Mouse (Mus musculus) lung, adult 2 months (tissue): ENCODE data around the gene Kcnma1. TPM values are rescaled to one million over a fixed set of nuclear protein-coding genes. Genes with fewer than 3 reads are reported as not detected.

Experiments used
- DNase-seq: peaks from one replicate; pipeline ENCODE4 v3.0.0; 2022
- H3K4me1 ChIP-seq: fragments of 200-500 bp; 2 replicates; pipeline ENCODE4 v1.6.1; 2011; ENCODE audit warnings: low read length; ENCODE audit not compliant: control insufficient read depth, insufficient read depth
- H3K4me3 ChIP-seq: fragments of 200-500 bp; replicated peaks from 2 replicates; pipeline ENCODE3; 2011; ENCODE audit warnings: low read depth, mild to moderate bottlenecking, control low read depth, low read length; ENCODE audit errors: extremely low read depth
- CTCF ChIP-seq: fragments of 200-500 bp; IDR thresholded peaks from 2 replicates; pipeline ENCODE4 v1.5.1; 2011; ENCODE audit warnings: mild to moderate bottlenecking, low read length, control low read depth; ENCODE audit not compliant: insufficient read depth
- POLR2A ChIP-seq: fragments of 200-500 bp; IDR thresholded peaks from 2 replicates; pipeline ENCODE4 v1.6.1; 2011; ENCODE audit warnings: low read depth, mild to moderate bottlenecking, control low read depth, low read length, borderline replicate concordance; ENCODE audit errors: extremely low read depth
- WGBS: fragments of 180-500 bp; shearing (Covaris S2); methylation state at CpG from one replicate; pipeline ENCODE4 v1.1.7; 2018; 5-methylcytosine and 5-hydroxymethylcytosine counted together
- polyA plus RNA-seq: library from polyadenylated mRNA; depleted of rRNA; stranded (reverse); fragments of >200 nt; gene quantifications from 2 replicates; pipeline ENCODE4 v1.2.3, GENCODE M21; 2012

Kcnma1 gene
- polyA plus RNA-seq, 1 experiment = 1.6 TPM

DNA sequence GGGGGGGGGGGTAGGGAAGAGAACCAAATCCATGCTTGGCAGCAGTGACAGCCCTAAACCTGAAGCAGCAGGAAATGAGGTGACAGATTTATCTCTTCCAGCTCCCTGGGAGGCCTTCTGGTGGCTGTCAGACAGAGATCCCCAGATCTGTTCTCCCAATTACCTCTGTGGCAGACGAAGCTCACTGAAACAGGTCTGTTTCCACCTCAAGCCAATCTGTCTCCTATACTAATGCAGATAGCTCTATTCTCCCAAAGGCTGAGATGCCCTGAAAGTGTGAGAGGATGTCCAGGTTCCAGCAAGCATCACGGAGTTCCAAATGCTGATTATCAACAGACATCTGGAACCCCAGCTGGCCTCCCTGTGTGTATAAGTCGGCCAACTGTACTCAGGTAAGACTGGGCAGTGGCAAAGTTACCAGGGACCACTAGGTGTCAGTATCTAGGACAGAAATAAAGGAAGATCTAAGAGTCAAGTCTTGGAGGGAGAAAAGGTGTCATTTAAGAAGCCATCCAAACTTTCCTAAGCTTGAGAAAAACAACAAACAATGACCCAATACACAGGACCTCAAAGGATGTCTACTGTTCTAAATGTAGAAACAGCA, 329.7 kb downstream of the Kcnma1 start:
- Histone ChIP-seq H3K4me1 (no peaks in the 10 kb centered on the region), H3K4me3 (no peak overlapping the region)
- 34% methylated on average over 3 of the region's 3 CpGs for WGBS
- no peak for TF ChIP-seq POLR2A
- TF ChIP-seq CTCF = no peak
- no peak for DNase-seq

DNA sequence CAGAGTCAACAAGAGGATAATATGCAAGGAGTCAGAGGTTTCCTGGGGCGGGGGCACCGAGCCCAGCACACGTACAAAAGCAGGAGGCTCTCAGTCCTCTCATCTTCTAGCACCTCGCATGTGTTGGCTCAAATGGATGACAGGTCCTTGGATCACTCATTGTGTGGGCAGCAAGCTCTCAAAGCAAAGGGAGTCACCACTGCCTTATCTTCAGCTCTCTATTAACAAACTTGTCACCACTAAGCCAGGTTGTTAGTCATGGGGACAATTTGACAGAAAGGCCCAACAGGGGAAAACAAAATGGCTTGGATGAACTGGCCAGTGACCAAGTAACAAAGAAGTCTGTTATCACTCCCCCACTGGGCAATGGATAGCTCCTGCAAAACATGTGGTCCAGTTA, 331.5 kb downstream of the Kcnma1 start:
- H3K4me3 ChIP-seq = no peak overlapping the region
- no peaks in the 10 kb centered on the region for H3K4me1 ChIP-seq
- no peak for TF ChIP-seq POLR2A
- no peak for TF ChIP-seq CTCF
- DNase-seq = no peak
- WGBS = 50% methylated on average over 4 of the region's 4 CpGs

DNA sequence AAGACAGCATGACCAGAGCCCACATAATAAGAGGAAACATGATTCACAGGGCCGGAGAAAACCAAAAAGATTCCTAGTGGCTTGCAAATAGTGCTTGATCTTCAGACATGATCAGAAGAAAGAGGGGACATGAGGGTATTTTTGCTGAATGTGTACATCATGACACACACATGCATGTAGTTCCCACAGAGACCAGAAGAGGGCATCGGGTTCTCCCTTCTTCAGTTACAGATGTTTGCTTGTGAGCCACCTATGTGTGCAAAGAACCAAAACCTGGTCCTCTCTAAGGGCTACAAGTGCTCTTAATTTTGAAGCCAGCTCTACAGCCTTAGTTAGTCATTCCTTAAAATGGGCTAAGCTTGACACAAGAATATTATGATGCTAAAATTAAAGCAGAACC, 334.9 kb downstream of the Kcnma1 start:
- Histone ChIP-seq H3K4me1 (no peaks in the 10 kb centered on the region), H3K4me3 (no peak overlapping the region)
- no peak for DNase-seq
- TF ChIP-seq POLR2A (no peak), CTCF (no peak)
- WGBS = 57% methylated on average over 2 of the region's 2 CpGs

DNA sequence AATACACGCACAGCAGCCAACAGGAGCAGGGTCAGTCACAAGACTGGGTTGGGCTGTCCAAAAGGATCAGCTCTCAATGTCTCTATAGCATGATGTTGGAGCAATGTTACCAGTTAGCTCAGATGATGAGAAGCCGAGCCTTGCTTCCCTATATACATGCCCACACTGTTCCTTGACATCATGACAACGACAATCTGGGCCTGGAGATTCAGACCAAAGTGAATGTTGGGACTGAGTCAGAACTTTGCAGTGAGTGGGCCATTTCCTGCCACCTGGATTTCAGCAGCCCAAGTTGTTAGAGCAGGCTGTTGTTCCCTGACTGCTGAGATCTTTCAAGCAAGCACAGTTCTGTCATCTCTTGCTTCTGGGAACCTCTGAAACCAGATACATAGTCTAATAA, 347.9 kb downstream of the Kcnma1 start:
- no peak for DNase-seq
- 83% methylated on average over 3 of the region's 3 CpGs for WGBS
- H3K4me1 ChIP-seq = no peaks in the 10 kb centered on the region
- no peak overlapping the region for H3K4me3 ChIP-seq
- TF ChIP-seq CTCF (no peak), POLR2A (no peak)

DNA sequence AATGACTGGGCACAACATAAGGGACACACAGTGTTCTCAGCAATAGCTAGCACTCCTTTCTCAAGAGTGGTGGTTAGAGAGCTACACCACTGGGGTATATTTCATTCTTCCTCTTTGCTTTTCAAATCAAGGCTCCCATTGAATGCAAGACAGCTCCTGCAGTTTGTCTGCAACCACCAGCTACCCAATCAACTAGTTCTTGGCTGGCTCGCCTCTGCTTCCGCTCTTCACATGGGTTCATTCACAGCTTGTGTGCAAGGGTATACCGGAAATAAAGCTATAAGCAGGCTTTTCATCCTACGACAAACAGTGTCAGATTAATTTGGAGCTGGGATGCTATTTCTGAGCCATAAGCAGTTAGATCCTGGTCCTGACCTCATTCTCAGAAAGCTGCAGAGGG, 362.6 kb downstream of the Kcnma1 start:
- Histone ChIP-seq H3K4me3 (no peak overlapping the region), H3K4me1 (no peaks in the 10 kb centered on the region)
- WGBS = 62% methylated on average over 4 of the region's 4 CpGs
- no peak for DNase-seq
- no peak for TF ChIP-seq CTCF
- no peak for TF ChIP-seq POLR2A

DNA sequence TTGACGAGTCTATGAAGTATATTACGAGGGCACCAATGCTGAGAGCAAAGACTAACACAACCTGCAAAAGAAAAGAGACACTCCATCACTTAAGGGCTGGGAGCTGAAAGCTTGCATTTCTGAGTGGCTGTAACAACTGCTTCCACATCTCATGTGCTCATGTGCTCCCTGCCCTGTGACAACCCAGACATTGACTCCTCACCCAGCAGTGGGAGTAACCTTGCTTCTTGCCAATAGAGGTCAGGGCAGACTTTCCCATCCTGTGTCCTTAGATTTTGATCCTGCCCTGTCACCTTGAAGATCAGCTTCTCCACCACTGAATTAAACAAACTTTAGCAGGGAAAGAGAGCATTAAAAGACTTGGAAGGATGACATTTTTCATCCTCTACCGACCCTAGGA, 364.2 kb downstream of the Kcnma1 start:
- 85% methylated on average over 3 of the region's 3 CpGs for WGBS
- DNase-seq = no peak

DNA sequence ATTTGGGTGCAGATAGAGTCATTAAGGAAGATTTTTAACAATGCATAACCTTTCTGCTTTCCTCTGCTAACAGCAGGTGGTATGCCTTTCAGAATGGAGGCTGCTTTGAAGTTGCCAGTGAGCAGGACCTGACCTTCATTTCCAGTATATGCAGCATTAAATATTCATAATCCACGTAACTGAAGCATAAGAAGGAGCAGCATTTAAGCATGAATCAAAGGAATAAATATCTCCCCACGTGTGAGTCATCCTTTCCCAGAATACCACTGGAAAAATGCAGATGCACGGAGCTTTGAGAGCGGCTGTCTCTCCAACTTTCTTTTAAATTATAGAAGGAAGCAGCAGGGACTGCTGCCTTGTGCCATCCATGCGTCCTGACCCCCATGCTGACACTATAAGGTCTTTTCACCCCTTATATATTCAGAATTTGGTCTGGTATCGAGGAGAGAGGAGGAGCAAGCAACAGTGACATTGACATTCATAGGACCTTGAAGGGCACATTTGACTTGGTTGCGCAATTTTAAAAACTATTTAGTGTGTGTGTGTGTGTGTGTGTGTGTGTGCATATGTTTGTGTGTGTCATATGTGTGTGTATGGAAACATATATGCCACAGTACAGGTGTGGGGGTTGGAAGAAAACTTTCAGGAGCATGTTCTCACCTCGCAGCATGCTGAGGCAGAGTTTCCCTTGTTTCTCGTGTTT, 368.8 kb downstream of the Kcnma1 start:
- DNase-seq = no peak
- WGBS = 71% methylated on average over 9 of the region's 9 CpGs
- Histone ChIP-seq H3K4me1 (no peaks in the 10 kb centered on the region), H3K4me3 (no peak overlapping the region)
- TF ChIP-seq CTCF (no peak), POLR2A (no peak)

More for the DNA sequence above, 364.2 kb downstream of the Kcnma1 start:
- Histone ChIP-seq H3K4me3 (no peak overlapping the region), H3K4me1 (no peaks in the 10 kb centered on the region)
- no peak for TF ChIP-seq POLR2A

DNA sequence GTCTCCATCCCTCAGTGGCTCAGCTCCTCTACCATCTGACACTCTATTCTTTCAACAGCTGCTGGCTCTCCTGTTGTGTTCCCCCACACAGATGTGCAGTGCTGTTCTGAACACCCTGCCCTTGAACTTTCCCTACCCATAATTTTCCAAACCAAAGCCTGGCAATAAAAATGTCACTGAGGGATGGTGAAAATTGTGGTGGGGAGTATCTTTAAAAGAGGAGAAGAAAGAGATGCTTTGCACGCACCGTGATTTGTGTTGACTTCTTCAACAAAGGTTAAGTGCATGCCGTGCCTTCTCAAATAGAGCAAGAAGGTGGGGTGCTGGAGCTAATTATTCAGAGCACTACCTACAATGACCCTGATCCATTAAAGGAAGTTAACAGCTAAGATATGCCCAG, 371.1 kb downstream of the Kcnma1 start:
- Histone ChIP-seq H3K4me3 (no peak overlapping the region), H3K4me1 (no peaks in the 10 kb centered on the region)
- TF ChIP-seq POLR2A (no peak), CTCF (no peak)
- 69% methylated on average over 3 of the region's 3 CpGs for WGBS
- no peak for DNase-seq

DNA sequence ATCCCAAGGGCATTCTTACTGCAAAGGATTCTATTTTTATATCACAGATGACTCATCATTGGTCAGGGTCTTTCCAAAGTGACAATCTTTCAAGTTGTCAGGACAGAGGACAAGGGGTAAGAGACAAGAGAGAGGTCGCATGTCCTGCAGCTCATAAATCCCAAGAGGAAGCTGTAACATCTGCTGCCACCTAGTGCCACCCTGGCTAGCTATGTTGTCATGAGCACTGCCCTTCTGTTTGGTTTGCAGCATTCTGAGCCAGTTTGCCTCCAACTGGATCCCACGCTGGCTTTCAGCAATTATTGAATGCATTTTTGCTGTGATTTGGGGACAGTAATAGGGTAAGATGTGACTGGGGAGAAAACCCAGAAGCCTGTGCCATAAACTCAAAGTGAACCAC, 373.6 kb downstream of the Kcnma1 start:
- TF ChIP-seq CTCF = peak; percentile 19; the same call in 1 of the 2 replicates
- no peak for TF ChIP-seq POLR2A
- no peaks in the 10 kb centered on the region for H3K4me1 ChIP-seq
- H3K4me3 ChIP-seq = no peak overlapping the region
- WGBS = 29% methylated on average over 2 of the region's 2 CpGs
- DNase-seq = no peak

DNA sequence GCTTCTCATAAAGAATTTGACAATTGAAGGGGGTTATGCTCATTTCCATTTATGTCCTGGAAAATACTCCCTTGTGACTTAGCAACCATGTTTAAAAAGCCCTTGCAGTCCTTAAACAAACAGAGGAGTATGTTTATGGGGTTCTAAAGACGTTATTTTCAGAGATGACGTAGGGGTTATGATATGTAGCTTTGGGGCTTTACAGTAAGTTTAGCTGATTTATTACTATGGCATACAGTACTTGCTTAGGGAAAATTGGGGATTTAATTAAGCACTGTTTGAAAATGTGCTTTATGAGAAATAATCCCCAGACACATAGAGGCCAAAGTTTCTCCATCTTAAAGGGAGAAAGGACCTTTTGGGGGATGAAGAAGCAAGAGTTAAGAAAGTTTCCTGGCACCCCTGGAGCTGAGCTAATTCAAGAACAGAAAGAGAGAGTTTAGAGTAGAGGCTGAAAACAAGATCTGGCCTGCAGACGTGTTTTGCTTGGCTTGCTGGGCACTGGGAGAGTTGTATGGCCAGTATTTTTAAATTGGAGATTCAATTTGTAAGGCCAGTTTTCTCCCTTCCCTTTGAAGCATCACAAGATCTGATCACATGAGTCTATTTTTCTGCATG, 376.1 kb downstream of the Kcnma1 start:
- Histone ChIP-seq H3K4me3 (no peak overlapping the region), H3K4me1 (no peaks in the 10 kb centered on the region)
- DNase-seq = no peak
- TF ChIP-seq POLR2A (no peak), CTCF (no peak)
- 46% methylated on average over 3 of the region's 3 CpGs for WGBS

DNA sequence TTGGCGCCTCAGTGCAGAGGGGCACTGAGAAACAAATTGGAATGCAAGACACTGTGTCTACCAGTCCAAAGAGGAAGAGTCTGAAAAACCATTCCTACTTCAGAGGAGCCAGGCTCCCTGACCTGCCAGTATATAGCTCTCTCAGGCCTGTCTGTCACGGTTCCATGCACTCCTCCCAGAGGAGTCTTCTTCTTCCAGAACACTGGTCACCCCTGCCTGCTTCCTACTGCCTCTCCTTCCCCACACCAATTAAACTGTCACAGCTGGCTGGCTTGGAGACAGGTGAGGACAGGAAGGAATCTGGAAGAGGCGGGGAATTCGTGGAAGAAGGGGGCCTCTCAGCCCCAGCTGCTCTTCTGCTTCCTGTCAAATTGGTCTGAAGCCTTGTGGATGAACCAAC, 378.4 kb downstream of the Kcnma1 start:
- no peak for TF ChIP-seq CTCF
- TF ChIP-seq POLR2A = no peak
- no peaks in the 10 kb centered on the region for H3K4me1 ChIP-seq
- no peak overlapping the region for H3K4me3 ChIP-seq
- WGBS = 62% methylated on average over 4 of the region's 4 CpGs
- DNase-seq = no peak
